Mouse (Mus musculus) stomach, embryonic 14.5 days (tissue): ENCODE data around the gene Elobl. TPM values are rescaled to one million over a fixed set of nuclear protein-coding genes. Genes with fewer than 3 reads are reported as not detected.

Experiments used
- ATAC-seq: fragments of 200-750 bp; cut with Nextera tagmentation; 2 replicates; pipeline ENCODE4 v1.8.0; 2017; ENCODE audit warnings: low read depth, moderate TSS enrichment; ENCODE audit not compliant: insufficient number of reproducible peaks, insufficient read depth, low FRiP score
- H3K27ac ChIP-seq: fragments of 300-500 bp; sonication (generic); 2 replicates; pipeline ENCODE4 v1.5.1; 2014; ENCODE audit warnings: mild to moderate bottlenecking, low read length, moderate library complexity, mixed read lengths
- H3K27me3 ChIP-seq: fragments of 300-500 bp; sonication (generic); 2 replicates; pipeline ENCODE4 v1.6.1; 2014; ENCODE audit warnings: low read length, control low read depth, mixed read lengths; ENCODE audit not compliant: control insufficient read depth, insufficient read depth
- H3K36me3 ChIP-seq: fragments of 300-500 bp; sonication (generic); 2 replicates; pipeline ENCODE4 v1.6.1; 2014; ENCODE audit warnings: mild to moderate bottlenecking, control low read depth, low read length, moderate library complexity, mixed read lengths; ENCODE audit not compliant: control insufficient read depth, insufficient read depth
- H3K4me1 ChIP-seq: fragments of 300-500 bp; sonication (generic); 2 replicates; pipeline ENCODE4 v1.6.1; 2014; ENCODE audit warnings: low read length, control low read depth, mixed read lengths; ENCODE audit not compliant: control insufficient read depth, insufficient read depth
- H3K4me2 ChIP-seq: fragments of 300-500 bp; sonication (generic); replicated peaks from 2 replicates; pipeline ENCODE4 v1.6.1; 2014; ENCODE audit warnings: low read depth, low read length, control low read depth
- H3K4me3 ChIP-seq: fragments of 300-500 bp; sonication (generic); 2 replicates; pipeline ENCODE4 v1.5.1; 2014; ENCODE audit warnings: low read depth, low read length, control low read depth
- H3K9ac ChIP-seq: fragments of 300-500 bp; sonication (generic); replicated peaks from 2 replicates; pipeline ENCODE4 v1.6.1; 2014; ENCODE audit warnings: low read depth, mild to moderate bottlenecking, control low read depth, low read length, moderate library complexity, mixed read lengths
- H3K9me3 ChIP-seq: fragments of 300-500 bp; sonication (generic); 2 replicates; pipeline ENCODE4 v1.6.1; 2016; ENCODE audit warnings: low read depth, low read length, control low read depth; ENCODE audit not compliant: control insufficient read depth
- WGBS: fragments of 180-500 bp; shearing (Covaris S2); extraction: QIAGEN DNeasy Blood & Tissue Kit; methylation state at CpG from one replicate; pipeline ENCODE4 v1.1.7; 2014; 5-methylcytosine and 5-hydroxymethylcytosine counted together
- polyA plus RNA-seq: library from polyadenylated mRNA; unstranded; fragments of >200 nt; fragmentation: Nextera tagmentation; extraction: Ambion mirVana; gene quantifications from 2 replicates; pipeline ENCODE4 v1.2.1, GENCODE M21; 2014

The Elobl gene
- not detected in 2 replicates for polyA plus RNA-seq

DNA sequence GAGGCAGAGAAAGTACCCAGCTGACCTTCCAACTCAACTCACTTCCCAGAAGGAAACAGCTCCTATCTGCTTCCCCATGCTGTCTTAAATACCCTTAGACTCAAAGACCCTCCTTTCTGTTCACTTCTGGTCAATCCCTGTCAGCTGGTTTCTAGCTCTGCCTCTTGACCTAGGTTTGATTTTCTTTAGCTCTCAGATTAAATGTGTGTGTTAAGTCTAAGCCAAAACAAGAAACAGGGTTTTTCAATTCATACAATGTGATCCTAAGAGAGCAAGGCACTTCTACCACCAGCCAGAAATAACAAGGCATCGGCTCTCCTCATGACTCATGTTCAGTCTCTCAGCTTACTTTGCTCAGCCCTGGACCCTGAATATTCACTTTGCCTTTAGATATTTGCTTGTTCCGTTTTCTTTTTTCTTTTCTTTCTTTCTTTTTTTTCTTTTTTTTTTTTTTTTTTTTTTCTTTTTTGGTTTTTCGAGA lies at the start of gene Elobl:
TSS of gene Elobl (minus strand) at position 51 of the 481 bp plus-strand sequence.
- 95% methylated on average over 2 of the region's 3 CpGs for WGBS
- Histone ChIP-seq H3K36me3 (no peaks in the 10 kb centered on the region), H3K4me1 (no peaks in the 10 kb centered on the region), H3K9me3 (no peaks in the 10 kb centered on the region), H3K9ac (no peak within 1 kb of the TSS), H3K4me2 (no peak within 1 kb of the TSS), H3K4me3 (no peak within 1 kb of the TSS), H3K27me3 (no peaks in the 10 kb centered on the region), H3K27ac (no peak within 1 kb of the TSS)
- no peak for ATAC-seq

DNA sequence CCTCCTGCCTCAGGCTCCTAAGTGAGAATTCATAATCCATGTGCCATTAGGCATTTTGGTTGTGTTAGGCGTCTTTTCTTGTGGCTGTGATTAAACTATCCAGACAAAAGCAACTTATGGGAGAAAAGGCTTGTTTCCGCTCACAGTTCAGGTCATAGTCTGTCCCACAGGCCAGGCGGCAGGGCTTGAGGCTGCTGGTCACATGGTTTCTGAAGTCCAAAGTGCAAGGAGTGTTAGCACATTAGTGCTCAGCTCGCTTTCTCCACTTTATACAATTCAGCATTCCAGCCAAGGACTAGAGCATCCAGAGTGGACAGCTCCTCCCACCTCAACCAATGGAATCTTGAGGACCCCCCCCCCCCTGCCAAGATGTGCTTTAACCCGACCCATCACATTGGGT lies 45.5 kb upstream of the Elobl start:
- Histone ChIP-seq H3K9me3 (no peaks in the 10 kb centered on the region), H3K9ac (no peak overlapping the region), H3K27me3 (no peaks in the 10 kb centered on the region), H3K4me2 (no peak overlapping the region), H3K36me3 (peaks cover 22% of the 10 kb centered on the region; the same call in 1 of the 2 replicates), H3K4me1 (no peaks in the 10 kb centered on the region), H3K27ac (no peak overlapping the region), H3K4me3 (no peak overlapping the region)
- 87% methylated on average over 5 of the region's 5 CpGs for WGBS
- ATAC-seq, result no peak

DNA sequence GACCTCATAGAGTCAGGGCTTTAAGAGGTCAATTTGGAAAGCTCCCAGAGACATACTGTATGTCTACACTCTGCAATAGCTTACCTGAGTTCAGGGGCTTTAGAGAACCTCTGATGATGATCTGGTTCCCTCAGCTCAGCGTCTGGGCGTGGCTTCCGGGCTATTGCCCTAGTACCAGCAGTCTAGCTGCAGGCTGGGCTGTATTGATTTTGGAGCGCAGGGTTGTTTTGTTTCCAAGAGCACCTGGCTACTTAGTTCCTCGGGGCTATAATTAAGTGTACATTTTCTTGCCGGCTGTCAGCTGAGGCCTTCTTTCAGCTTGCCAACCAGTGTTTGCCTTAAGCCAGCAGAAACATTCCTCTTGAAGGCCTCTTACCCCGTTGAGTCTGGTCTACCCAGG lies 42.8 kb upstream of the Elobl start:
- no peaks in the 10 kb centered on the region for H3K4me1 ChIP-seq
- H3K36me3 ChIP-seq, result peaks cover 25% of the 10 kb centered on the region
- H3K27ac ChIP-seq, result no peak overlapping the region
- WGBS, result 57% methylated on average over 7 of the region's 7 CpGs
- H3K4me2 ChIP-seq, result no peak overlapping the region
- no peak for ATAC-seq
- H3K27me3 ChIP-seq, result no peaks in the 10 kb centered on the region
- H3K9me3 ChIP-seq, result no peaks in the 10 kb centered on the region
- H3K9ac ChIP-seq, result no peak overlapping the region
- H3K4me3 ChIP-seq, result no peak overlapping the region

DNA sequence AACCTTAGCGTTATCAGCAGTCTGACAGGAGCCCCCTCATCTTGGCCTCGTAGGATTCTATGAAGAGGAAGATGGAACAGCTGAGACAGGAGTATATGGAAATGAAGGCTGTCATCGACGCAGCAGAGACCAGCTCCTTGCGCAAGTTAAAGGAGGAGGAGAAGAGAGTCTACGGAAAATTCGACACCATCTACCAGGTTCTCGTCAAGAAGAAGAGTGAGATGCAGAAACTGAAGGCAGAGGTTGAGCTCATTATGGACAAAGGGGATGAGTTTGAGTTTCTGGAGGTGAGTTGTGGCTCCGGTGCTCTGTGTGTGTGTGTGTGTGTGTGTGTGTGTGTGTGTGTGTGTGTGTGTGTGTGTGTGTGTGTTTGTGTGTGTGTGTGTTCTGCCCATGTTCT lies 42.3 kb upstream of the Elobl start:
- WGBS, result 84% methylated on average over 9 of the region's 9 CpGs
- no peaks in the 10 kb centered on the region for H3K4me1 ChIP-seq
- peaks cover 25% of the 10 kb centered on the region for H3K36me3 ChIP-seq
- H3K27ac ChIP-seq, result no peak overlapping the region
- H3K9me3 ChIP-seq, result no peaks in the 10 kb centered on the region
- no peak overlapping the region for H3K4me3 ChIP-seq
- H3K4me2 ChIP-seq, result no peak overlapping the region
- ATAC-seq, result no peak
- H3K27me3 ChIP-seq, result no peaks in the 10 kb centered on the region
- no peak overlapping the region for H3K9ac ChIP-seq

DNA sequence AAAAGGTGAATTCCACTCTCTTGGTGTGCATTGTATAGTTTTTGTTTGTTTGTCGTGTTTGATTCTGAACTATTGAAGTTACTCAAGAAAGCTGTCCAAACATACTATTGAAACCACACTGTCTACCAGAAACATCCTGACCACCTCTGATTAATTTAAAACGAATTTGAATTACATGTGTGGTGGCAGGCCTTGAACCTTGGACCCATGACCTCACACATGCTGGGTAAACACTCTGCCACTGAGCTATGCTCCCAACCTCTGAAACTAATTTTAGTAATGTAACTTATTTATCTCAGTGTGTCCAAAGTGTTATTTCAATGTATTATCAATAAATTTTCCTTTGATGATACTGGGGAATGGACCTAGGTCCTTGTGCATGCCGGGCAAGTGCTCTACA lies 40.9 kb upstream of the Elobl start:
- Histone ChIP-seq H3K4me2 (no peak overlapping the region), H3K36me3 (peaks cover 17% of the 10 kb centered on the region), H3K4me3 (no peak overlapping the region), H3K4me1 (no peaks in the 10 kb centered on the region), H3K27ac (no peak overlapping the region), H3K9me3 (no peaks in the 10 kb centered on the region), H3K27me3 (no peaks in the 10 kb centered on the region), H3K9ac (no peak overlapping the region)
- ATAC-seq, result no peak
- 78% methylated on average over 3 of the region's 3 CpGs for WGBS

DNA sequence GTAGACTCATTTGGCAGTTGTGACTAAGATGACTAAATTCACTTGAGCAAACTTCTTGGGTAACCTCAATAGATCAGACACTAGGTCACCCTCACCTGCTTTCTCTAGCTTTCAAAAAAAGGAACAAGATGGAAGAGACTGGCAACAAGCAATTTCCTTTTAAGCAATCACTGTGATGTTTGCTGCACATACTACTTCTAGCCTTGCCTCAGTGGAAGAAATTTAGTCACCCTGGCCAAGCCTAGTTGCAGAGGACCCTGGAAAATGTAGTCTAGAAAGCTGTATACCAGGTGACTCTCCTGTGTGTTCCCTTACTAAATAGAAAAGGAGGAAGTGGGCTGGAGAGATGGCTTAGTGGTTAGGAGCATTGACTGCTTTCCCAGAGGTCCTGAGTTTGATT lies 39.7 kb upstream of the Elobl start:
- Histone ChIP-seq H3K27me3 (no peaks in the 10 kb centered on the region), H3K9me3 (no peaks in the 10 kb centered on the region), H3K36me3 (peaks cover 7% of the 10 kb centered on the region), H3K4me1 (peaks cover 2% of the 10 kb centered on the region; the same call in 1 of the 2 replicates), H3K4me3 (no peak overlapping the region), H3K4me2 (no peak overlapping the region), H3K9ac (no peak overlapping the region), H3K27ac (no peak overlapping the region)
- ATAC-seq, result no peak

DNA sequence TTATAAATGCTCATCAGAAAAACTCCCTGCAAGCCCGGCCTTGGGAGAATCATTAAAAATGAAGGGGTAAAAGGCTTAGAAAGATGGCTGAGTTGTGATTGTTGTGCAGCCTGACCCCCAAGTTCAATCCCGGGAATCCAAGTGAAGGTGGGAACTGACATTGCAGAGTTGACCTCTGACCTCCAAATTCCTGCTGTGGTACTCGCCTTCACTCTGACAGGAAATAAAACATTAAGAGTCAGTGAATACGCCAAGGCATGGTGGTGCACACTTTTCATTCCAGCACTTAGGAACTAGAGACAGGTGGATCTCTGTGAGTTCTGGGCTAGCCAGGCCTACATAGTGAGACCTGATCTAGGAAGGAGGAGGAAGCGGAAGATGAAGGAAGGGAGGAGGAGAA lies 38.7 kb upstream of the Elobl start:
- Histone ChIP-seq H3K36me3 (peaks cover 3% of the 10 kb centered on the region), H3K4me2 (no peak overlapping the region), H3K4me3 (no peak overlapping the region), H3K4me1 (peaks cover 2% of the 10 kb centered on the region; the same call in 1 of the 2 replicates), H3K27ac (no peak overlapping the region), H3K9me3 (no peaks in the 10 kb centered on the region), H3K9ac (no peak overlapping the region), H3K27me3 (no peaks in the 10 kb centered on the region)
- ATAC-seq, result no peak
- WGBS, result 58% methylated on average over 5 of the region's 5 CpGs

DNA sequence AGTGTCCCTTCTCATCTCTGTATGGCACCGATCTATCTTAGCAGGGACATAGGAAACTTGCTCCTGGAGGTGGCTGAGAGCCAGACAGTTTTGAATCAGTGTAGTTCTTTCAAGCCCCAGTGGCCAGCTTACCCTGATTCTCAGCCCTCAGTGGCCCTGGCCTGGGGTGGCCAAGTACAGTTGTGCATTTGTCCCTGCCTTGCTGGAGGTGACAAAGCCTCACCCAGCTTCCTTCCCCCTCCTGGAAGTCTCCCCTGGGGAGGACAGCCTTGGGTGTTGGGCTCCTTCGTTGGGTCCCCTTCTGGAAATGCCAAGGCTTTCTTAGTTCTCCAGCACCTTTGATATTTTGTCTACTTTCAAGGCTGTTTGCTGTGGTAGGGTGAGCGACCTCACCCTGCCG lies 37.0 kb upstream of the Elobl start:
- H3K27me3 ChIP-seq, result no peaks in the 10 kb centered on the region
- H3K4me2 ChIP-seq, result no peak overlapping the region
- H3K36me3 ChIP-seq, result peaks cover 3% of the 10 kb centered on the region; the same call in 1 of the 2 replicates
- H3K9ac ChIP-seq, result no peak overlapping the region
- no peaks in the 10 kb centered on the region for H3K9me3 ChIP-seq
- no peak for ATAC-seq
- peaks cover 2% of the 10 kb centered on the region; the same call in 1 of the 2 replicates for H3K4me1 ChIP-seq
- H3K4me3 ChIP-seq, result no peak overlapping the region
- H3K27ac ChIP-seq, result no peak overlapping the region
- 64% methylated on average over 4 of the region's 4 CpGs for WGBS

DNA sequence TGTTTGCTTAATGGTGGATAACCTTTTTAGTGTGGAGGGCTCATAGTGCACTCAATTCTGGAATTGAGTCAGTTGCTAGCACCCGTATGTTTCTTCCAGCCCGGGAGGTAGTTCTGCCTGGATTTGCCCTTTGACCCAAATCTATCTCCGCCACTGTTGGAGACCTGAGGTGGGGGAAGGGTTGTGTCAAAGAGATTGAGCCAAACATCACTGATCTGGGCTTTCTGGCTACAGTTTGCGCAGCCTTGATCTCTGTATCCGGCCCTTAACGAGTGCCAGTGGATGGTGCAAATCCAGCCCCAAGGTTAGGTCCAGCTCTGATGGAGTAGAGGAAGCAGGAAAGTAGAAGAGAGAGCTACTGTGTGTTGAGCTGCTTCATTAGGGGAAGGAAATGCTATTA lies 36.3 kb upstream of the Elobl start:
- WGBS, result 30% methylated on average over 6 of the region's 6 CpGs
- Histone ChIP-seq H3K9ac (no peak overlapping the region), H3K27me3 (no peaks in the 10 kb centered on the region), H3K4me2 (peak overlapping the region; percentile 15; the same call in 1 of the 2 replicates), H3K4me1 (peaks cover 2% of the 10 kb centered on the region; the same call in 1 of the 2 replicates), H3K4me3 (no peak overlapping the region), H3K36me3 (peaks cover 3% of the 10 kb centered on the region; the same call in 1 of the 2 replicates), H3K27ac (no peak overlapping the region), H3K9me3 (no peaks in the 10 kb centered on the region)
- no peak for ATAC-seq
